Mouse (Mus musculus): ENCODE measurements around the gene Slc39a11. TPM values are rescaled to one million over a fixed set of nuclear protein-coding genes. Genes with fewer than 3 reads are reported as not detected.
A peak's percentile ranks its signal among the peaks of the same experiment; 100 is the strongest.

Gene Slc39a11
- total RNA-seq, 2 experiments from 2014 or later = 21.7 to 23.1 TPM

DNA sequence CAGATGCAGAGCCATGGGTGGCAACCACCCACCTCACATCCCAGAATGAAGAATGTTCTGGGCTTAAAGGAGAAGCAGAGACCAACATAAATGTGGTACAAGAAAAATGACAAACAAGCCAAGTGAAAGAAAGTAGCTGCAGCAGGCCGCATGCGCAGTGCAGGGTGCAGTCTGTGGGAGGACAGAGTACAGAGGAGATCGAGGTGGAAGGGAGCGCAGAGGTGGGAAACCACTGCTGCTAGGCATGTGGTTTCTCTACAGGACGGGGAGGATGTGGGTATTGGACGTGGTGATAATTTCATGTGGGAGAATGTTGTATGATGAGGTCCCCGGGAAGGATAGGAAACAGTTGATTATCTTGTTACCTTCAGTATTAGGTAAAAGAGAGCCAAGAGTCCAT lies 287.3 kb downstream of the Slc39a11 start:
- Histone ChIP-seq H3K4me3 (no peak overlapping the region), H3K27ac (no peak overlapping the region)
- DNase-seq (ENCODE audit: low spot score in 2 of 2) = no peak
- no peak for TF ChIP-seq CTCF (conservative IDR thresholded peaks at IDR 0.05)

GRCm38 (mm10) chr11:113360049-113360835 lies 289.6 kb downstream of the Slc39a11 start:
- Histone ChIP-seq H3K4me3 (no peak overlapping the region), H3K27ac (peak overlapping the region; percentile 80)
- peak; percentile 16 to 43 for DNase-seq (ENCODE audit: low spot score in 2 of 2)
- TF ChIP-seq CTCF (conservative IDR thresholded peaks at IDR 0.05) = no peak

DNA sequence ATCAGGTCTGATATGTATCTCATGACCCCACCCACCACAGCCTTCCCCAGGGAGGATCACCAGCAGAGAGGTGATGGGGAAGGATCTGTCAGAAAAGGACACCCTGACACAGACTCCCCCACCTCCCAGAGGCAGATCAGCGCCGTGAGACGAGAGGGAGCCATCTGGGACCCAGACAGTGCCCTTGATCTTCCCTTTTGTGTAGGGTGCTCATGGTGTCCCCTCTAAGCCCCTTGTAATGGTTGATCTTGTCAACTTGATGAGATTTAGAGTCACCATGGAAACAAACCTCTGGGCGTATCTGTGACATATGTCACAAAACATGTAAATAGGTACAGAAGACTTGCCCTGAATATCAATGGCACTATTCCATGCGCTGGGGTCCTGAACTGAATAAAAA lies 293.9 kb downstream of the Slc39a11 start:
- Histone ChIP-seq H3K4me3 (no peak overlapping the region), H3K27ac (peak overlapping the region; percentile 59; the same call in 1 of the 2 replicates)
- no peak for DNase-seq (ENCODE audit: low spot score in 2 of 2)
- no peak for TF ChIP-seq CTCF (conservative IDR thresholded peaks at IDR 0.05)

GRCm38 (mm10) chr11:113352085-113352815 lies 297.6 kb downstream of the Slc39a11 start:
- no peak for TF ChIP-seq CTCF (conservative IDR thresholded peaks at IDR 0.05)
- no peak overlapping the region for H3K4me3 ChIP-seq
- no peak overlapping the region for H3K27ac ChIP-seq
- DNase-seq (ENCODE audit: low spot score in 2 of 2) = no peak

- H3K27ac ChIP-seq = no peak overlapping the region
- peak; percentile 52 for TF ChIP-seq CTCF (conservative IDR thresholded peaks at IDR 0.05)
- H3K4me3 ChIP-seq = no peak overlapping the region
- DNase-seq (ENCODE audit: low spot score in 2 of 2) = no peak
These were observed 299.3 kb downstream of the Slc39a11 start for GRCm38 (mm10) chr11:113350583-113350982.

GRCm38 (mm10) chr11:113346895-113347514 lies 302.9 kb downstream of the Slc39a11 start:
- no peak for DNase-seq (ENCODE audit: low spot score in 2 of 2)
- H3K4me3 ChIP-seq = no peak overlapping the region
- TF ChIP-seq CTCF (conservative IDR thresholded peaks at IDR 0.05) = no peak
- no peak overlapping the region for H3K27ac ChIP-seq

GRCm38 (mm10) chr11:113339770-113340169 lies 310.1 kb downstream of the Slc39a11 start:
- DNase-seq (ENCODE audit: low spot score in 2 of 2) = no peak
- TF ChIP-seq CTCF (conservative IDR thresholded peaks at IDR 0.05) = no peak
- no peak overlapping the region for H3K4me3 ChIP-seq
- H3K27ac ChIP-seq = peak overlapping the region; percentile 46

DNA sequence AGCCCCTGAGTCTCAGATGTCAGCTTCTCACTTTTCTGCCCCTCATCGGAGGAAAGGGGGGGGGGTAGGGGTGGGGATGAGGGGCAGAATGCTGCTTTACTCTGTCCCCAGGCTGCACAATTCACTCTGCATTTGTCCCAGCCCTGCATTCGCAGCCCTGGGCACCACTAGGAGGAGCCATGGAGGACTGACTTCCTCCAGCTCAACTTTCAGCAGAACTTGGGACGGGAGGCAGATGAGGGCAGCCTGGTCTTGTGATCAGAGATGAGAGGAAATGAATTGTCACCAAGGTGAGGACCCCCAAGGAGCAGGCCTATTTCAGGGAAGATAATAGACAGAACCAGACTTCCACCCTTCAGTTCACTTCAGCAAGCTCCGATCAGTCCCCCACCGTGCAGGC lies 311.3 kb downstream of the Slc39a11 start:
- no peak overlapping the region for H3K4me3 ChIP-seq
- DNase-seq (ENCODE audit: low spot score in 2 of 2) = no peak
- no peak overlapping the region for H3K27ac ChIP-seq
- TF ChIP-seq CTCF (conservative IDR thresholded peaks at IDR 0.05) = peak; percentile 43

DNA sequence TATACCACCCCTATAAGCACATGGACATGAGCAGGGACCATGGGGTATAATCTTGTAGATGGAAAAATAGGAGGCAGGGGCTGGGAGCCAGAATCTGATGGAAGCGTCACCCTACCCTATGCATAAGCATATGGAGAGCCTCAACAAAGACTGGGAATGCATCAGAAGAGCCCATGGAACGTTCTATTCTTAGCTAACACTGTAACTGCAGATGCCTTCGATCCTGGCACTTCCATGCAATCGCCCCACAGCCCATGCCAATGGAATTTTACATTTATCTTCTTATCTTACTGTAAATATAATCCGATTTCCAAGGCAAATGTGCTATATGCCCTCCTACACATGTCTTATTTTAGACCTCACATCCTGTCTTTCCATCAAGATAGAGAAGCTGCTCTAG lies 314.2 kb downstream of the Slc39a11 start:
- no peak overlapping the region for H3K27ac ChIP-seq
- no peak overlapping the region for H3K4me3 ChIP-seq
- no peak for TF ChIP-seq CTCF (conservative IDR thresholded peaks at IDR 0.05)
- DNase-seq (ENCODE audit: low spot score in 2 of 2) = no peak

- H3K27ac ChIP-seq = no peak overlapping the region
- TF ChIP-seq CTCF (conservative IDR thresholded peaks at IDR 0.05) = no peak
- H3K4me3 ChIP-seq = no peak overlapping the region
- no peak for DNase-seq (ENCODE audit: low spot score in 2 of 2)
These were observed 315.4 kb downstream of the Slc39a11 start for GRCm38 (mm10) chr11:113334444-113334881.

GRCm38 (mm10) chr11:113333535-113333934 lies 316.3 kb downstream of the Slc39a11 start:
- DNase-seq (ENCODE audit: low spot score in 2 of 2) = no peak
- no peak for TF ChIP-seq CTCF (conservative IDR thresholded peaks at IDR 0.05)
- Histone ChIP-seq H3K27ac (no peak overlapping the region), H3K4me3 (no peak overlapping the region)

DNA sequence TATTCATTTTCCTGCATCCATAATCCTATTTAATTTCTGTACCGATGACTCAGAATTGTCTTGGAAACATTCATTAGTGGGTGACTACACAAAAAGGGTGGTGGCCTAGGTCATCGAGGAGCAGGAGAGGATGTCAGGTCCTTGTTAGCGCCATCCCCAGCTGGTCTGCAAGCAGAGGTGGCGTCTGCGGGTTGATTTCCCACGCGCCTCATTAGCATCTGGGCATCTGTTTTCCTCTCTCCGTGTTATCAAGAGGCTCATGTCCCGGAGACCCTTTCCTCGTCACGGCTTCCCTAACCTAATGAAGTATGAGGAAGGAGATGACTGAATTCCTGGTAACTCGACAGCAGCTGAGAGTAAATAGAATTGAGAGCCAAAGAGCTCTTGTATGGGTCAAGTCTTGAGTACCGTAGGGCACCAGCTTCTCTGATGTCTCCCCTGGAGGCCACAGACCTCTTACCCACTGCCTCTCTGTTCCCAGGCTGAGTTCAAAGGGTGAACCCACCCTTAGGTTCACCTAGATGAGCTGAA lies 319.8 kb downstream of the Slc39a11 start:
- no peak for TF ChIP-seq CTCF (conservative IDR thresholded peaks at IDR 0.05)
- Histone ChIP-seq H3K27ac (no peak overlapping the region), H3K4me3 (no peak overlapping the region)
- no peak for DNase-seq (ENCODE audit: low spot score in 2 of 2)

DNA sequence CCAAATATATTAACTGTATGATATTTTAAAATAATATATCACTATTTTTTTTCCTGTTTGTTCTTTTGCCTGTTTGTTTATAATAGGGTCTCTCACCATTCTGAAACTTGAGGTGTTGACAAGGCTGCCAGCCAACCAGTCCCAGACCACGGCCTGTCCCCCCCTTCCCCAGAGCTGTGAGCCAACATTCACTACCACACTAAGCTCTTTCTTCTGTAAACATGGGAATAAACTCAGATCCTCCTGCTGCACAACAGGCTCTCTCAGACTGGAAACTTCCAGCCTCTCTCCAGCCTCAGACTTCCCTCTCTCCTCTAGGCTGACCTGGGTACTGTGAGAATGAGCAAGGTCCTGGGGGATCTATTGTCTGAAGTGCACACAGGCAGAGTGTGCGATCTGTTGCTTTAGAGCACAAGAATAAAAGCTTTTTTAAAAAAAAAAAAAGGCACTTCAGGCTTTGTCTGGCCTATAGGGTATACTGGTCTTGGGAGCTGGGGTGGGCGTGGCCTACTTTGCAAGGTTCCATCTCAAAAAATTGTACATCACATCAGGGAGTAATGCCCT lies 322.3 kb downstream of the Slc39a11 start:
- no peak for DNase-seq (ENCODE audit: low spot score in 2 of 2)
- TF ChIP-seq CTCF (conservative IDR thresholded peaks at IDR 0.05) = no peak
- Histone ChIP-seq H3K4me3 (no peak overlapping the region), H3K27ac (no peak overlapping the region)

Measured in layer of hippocampus, adult 2 months (tissue).